Mouse (Mus musculus) kidney, embryonic 16.5 days (tissue): ENCODE results near the gene Eid2b. TPM values are rescaled to one million over a fixed set of nuclear protein-coding genes. Genes with fewer than 3 reads are reported as not detected.
"Not testable (repeated sequence)": the region's sequence is repeated elsewhere in the genome, so short reads cannot be mapped to it uniquely, and the experiment has no call there.

ENCODE experiments used
- ATAC-seq: fragments of 200-750 bp; cut with Nextera tagmentation; 2 replicates; pipeline ENCODE4 v1.8.0; 2017; ENCODE audit warnings: moderate TSS enrichment; ENCODE audit not compliant: low FRiP score, low TSS enrichment
- H3K27ac ChIP-seq: fragments of 300-500 bp; sonication (generic); 2 replicates; pipeline ENCODE4 v1.5.1; 2014; ENCODE audit warnings: low read length
- H3K27me3 ChIP-seq: fragments of 300-500 bp; sonication (generic); 2 replicates; pipeline ENCODE4 v1.6.1; 2014; ENCODE audit warnings: low read length, control low read depth, mixed read lengths; ENCODE audit not compliant: insufficient read depth
- H3K36me3 ChIP-seq: fragments of 300-500 bp; sonication (generic); 2 replicates; pipeline ENCODE4 v1.6.1; 2014; ENCODE audit warnings: low read length, control low read depth, mixed read lengths; ENCODE audit not compliant: insufficient read depth
- H3K4me1 ChIP-seq: fragments of 300-500 bp; sonication (generic); 2 replicates; pipeline ENCODE4 v1.6.1; 2014; ENCODE audit warnings: low read length, control low read depth, mixed read lengths; ENCODE audit not compliant: insufficient read depth
- H3K4me2 ChIP-seq: fragments of 300-500 bp; sonication (generic); replicated peaks from 2 replicates; pipeline ENCODE4 v1.6.1; 2014; ENCODE audit warnings: low read depth, low read length
- H3K4me3 ChIP-seq: fragments of 300-500 bp; sonication (generic); 2 replicates; pipeline ENCODE4 v1.5.1; 2014; ENCODE audit warnings: mild to moderate bottlenecking, low read length
- H3K9ac ChIP-seq: fragments of 300-500 bp; sonication (generic); replicated peaks from 2 replicates; pipeline ENCODE4 v1.6.1; 2014; ENCODE audit warnings: low read length
- H3K9me3 ChIP-seq: fragments of 300-500 bp; sonication (generic); 2 replicates; pipeline ENCODE4 v1.6.1; 2016; ENCODE audit warnings: low read length, control low read depth
- WGBS: fragments of 180-500 bp; shearing (Covaris S2); extraction: QIAGEN DNeasy Blood & Tissue Kit; methylation state at CpG from one replicate; pipeline ENCODE4 v1.1.7; 2014; 5-methylcytosine and 5-hydroxymethylcytosine counted together
- polyA plus RNA-seq: library from polyadenylated mRNA; unstranded; fragments of >200 nt; fragmentation: Nextera tagmentation; extraction: Ambion mirVana; gene quantifications from 2 replicates; pipeline ENCODE4 v1.2.1, GENCODE M21; 2015

The Eid2b gene
- polyA plus RNA-seq = 9.2 and 9.9 TPM in 2 replicates

GRCm38 (mm10) chr7:28277615-28278278, at the start of gene Eid2b:
Gene Eid2b, plus strand, starts transcription at chr7:28277739.
- Histone ChIP-seq H3K27ac (peak within 1 kb of the TSS; percentile 48; the same call in 1 of the 2 replicates), H3K4me3 (peak within 1 kb of the TSS; percentile 59), H3K9ac (peak within 1 kb of the TSS; percentile 81), H3K27me3 (no peaks in the 10 kb centered on the region), H3K4me1 (peaks cover 8% of the 10 kb centered on the region; the same call in 1 of the 2 replicates), H3K36me3 (peaks cover 3% of the 10 kb centered on the region; the same call in 1 of the 2 replicates), H3K4me2 (peak within 1 kb of the TSS; percentile 64), H3K9me3 (no peaks in the 10 kb centered on the region)
- 2% methylated on average over 68 of the region's 68 CpGs for WGBS
- ATAC-seq = peak; percentile 78

DNA sequence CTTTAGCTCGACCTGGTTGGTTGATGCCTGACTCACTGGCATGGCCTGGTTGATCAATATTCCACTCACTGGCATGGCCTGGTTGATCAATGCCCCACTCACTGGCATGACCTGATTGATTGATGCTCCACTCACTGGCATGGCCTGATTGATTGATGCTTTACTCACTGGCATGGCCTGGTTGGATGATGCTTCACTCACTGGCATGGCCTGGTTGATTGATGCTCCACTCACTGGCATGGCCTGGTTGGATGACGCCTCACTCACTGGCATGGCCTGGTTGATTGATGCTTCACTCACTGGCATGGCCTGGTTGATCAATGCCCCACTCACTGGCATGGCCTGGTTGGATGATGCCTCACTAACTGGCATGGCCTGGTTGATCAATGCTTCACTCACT, 33.6 kb upstream of the Eid2b start:
- H3K27ac ChIP-seq, ATAC-seq, H3K9ac ChIP-seq, H3K4me2 ChIP-seq, H3K27me3 ChIP-seq, H3K4me1 ChIP-seq, H3K9me3 ChIP-seq, H3K4me3 ChIP-seq, H3K36me3 ChIP-seq: not testable (repeated sequence)
- 80% methylated on average over 2 of the region's 2 CpGs for WGBS

DNA sequence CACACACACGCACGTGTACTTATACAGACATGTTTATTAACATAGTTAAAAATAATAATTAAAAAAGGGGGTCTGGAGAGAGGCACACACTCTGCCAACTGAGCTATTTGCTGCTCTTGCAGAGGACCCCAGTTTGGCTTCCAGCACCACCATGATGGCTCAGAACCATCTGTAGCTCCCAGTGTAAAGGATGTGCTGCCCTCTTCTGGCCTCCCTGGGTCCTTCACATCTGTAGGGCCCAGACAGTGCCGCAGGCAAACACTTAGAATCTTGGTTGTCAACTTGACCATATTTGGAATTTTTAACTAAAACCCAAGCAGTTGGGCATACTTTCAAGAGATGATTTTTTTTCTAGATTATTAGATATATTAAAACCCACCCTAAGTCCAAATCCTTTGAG, 28.6 kb upstream of the Eid2b start:
- no peaks in the 10 kb centered on the region for H3K27me3 ChIP-seq
- H3K9me3 ChIP-seq = no peaks in the 10 kb centered on the region
- no peak for ATAC-seq
- H3K36me3 ChIP-seq = no peaks in the 10 kb centered on the region
- no peak overlapping the region for H3K9ac ChIP-seq
- 92% methylated on average over 3 of the region's 3 CpGs for WGBS
- no peak overlapping the region for H3K27ac ChIP-seq
- no peaks in the 10 kb centered on the region for H3K4me1 ChIP-seq
- H3K4me3 ChIP-seq = no peak overlapping the region
- no peak overlapping the region for H3K4me2 ChIP-seq

DNA sequence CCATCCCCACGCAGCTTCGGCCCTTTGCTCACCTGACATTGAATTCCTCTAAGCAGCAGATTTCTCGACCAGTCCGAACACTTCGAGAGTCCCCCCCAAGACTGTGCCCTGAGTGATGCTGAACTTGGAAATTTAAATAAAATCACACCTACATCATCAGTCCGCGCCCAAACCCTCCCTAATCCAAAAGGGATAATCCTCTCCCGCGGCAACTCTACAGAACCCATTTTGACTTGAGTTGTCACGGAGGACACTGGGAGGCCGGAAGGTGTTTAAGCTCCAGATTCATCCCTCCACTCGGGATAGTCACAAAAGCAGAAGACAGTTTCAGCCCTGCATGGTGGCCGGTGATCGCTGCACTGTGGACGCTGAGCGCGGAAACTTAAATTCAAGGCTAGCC, 25.6 kb upstream of the Eid2b start:
- H3K4me2 ChIP-seq = no peak overlapping the region
- no peak overlapping the region for H3K4me3 ChIP-seq
- H3K27ac ChIP-seq = no peak overlapping the region
- 0 out of 2 replicates have a peak, but pooled peaks cover 6% of the 10 kb centered on the region for H3K9me3 ChIP-seq
- 92% methylated on average over 17 of the region's 17 CpGs for WGBS
- no peaks in the 10 kb centered on the region for H3K27me3 ChIP-seq
- H3K9ac ChIP-seq = no peak overlapping the region
- no peak for ATAC-seq
- H3K36me3 ChIP-seq = no peaks in the 10 kb centered on the region
- H3K4me1 ChIP-seq = no peaks in the 10 kb centered on the region

DNA sequence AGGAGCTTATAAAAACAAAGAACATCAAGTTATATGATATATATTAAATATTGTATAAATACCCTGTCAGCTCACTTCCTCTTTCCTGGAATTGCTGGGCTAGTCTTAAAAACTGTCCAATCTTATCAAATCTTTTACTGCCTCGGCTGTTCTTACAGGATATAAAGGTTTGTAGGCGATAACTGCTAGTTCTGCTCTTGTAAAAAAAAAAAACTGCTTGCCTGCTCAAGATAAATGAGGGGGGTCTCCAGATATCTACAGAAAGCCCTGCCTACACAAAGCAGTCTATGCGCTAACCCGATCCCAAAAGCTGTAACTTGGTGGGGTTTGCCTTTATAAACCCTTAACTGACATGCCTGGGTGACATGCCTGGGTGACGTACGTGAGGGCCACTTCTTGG, 22.9 kb upstream of the Eid2b start:
- ATAC-seq = no peak

GRCm38 (mm10) chr7:28255476-28255875, 22.1 kb upstream of the Eid2b start:
- H3K27ac ChIP-seq = no peak overlapping the region
- H3K9me3 ChIP-seq = 0 out of 2 replicates have a peak, but pooled peaks cover 6% of the 10 kb centered on the region
- no peaks in the 10 kb centered on the region for H3K4me1 ChIP-seq
- no peak overlapping the region for H3K9ac ChIP-seq
- ATAC-seq = no peak
- no peak overlapping the region for H3K4me3 ChIP-seq
- H3K4me2 ChIP-seq = no peak overlapping the region
- H3K36me3 ChIP-seq = no peaks in the 10 kb centered on the region
- 82% methylated on average over 6 of the region's 6 CpGs for WGBS
- no peaks in the 10 kb centered on the region for H3K27me3 ChIP-seq

More for the DNA sequence above, 22.9 kb upstream of the Eid2b start:
- H3K4me3 ChIP-seq = no peak overlapping the region
- no peaks in the 10 kb centered on the region for H3K36me3 ChIP-seq
- no peaks in the 10 kb centered on the region for H3K4me1 ChIP-seq
- H3K27ac ChIP-seq = no peak overlapping the region
- no peak overlapping the region for H3K9ac ChIP-seq
- 80% methylated on average over 6 of the region's 6 CpGs for WGBS
- no peak overlapping the region for H3K4me2 ChIP-seq
- H3K27me3 ChIP-seq = no peaks in the 10 kb centered on the region
- H3K9me3 ChIP-seq = 0 out of 2 replicates have a peak, but pooled peaks cover 6% of the 10 kb centered on the region

DNA sequence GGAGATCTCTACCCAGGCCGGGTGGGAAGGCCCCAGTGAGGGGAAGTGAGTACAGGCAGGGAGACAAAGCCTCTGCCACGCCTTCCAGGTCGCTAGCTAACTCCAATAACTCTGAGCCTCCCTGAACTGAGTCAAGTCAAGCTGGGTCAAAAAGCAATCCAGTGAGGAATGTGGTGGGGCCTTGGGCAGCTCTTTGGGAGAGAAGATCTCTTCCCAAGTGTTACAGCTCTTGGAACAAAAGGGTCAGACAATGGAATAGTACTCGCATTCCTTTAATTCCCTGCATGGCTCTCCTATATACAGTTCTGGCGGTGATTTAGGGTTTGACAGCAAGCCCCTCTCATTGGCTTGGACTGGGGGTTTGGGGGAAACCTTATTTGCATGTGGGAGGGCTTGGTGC, 14.7 kb upstream of the Eid2b start:
- Histone ChIP-seq H3K27ac (no peak overlapping the region), H3K9ac (no peak overlapping the region), H3K4me3 (no peak overlapping the region), H3K4me2 (no peak overlapping the region), H3K27me3 (no peaks in the 10 kb centered on the region), H3K9me3 (no peaks in the 10 kb centered on the region), H3K36me3 (no peaks in the 10 kb centered on the region), H3K4me1 (no peaks in the 10 kb centered on the region)
- WGBS = 40% methylated on average over 5 of the region's 5 CpGs
- no peak for ATAC-seq

DNA sequence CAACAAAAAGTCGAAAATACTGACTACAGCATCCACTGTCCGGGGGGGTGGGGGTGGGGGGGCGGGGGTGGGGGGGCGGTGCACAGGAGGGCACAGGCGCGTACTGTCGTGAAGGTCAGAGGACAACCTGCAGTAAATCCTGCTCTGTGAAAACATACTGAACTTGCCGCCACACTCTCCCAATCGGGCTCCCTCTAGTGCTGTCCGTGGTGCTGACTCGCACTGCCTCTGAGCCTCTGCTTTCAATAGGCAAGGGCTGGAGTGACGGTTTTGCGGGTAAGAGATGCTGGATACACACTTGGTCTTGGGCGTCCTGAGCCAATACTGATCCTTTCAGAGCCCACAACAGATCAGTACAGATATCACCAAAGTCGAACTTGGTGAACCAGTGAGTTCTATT, 13.8 kb upstream of the Eid2b start:
- no peak overlapping the region for H3K27ac ChIP-seq
- H3K9me3 ChIP-seq = no peaks in the 10 kb centered on the region
- no peaks in the 10 kb centered on the region for H3K36me3 ChIP-seq
- ATAC-seq = 0 out of 2 replicates have a peak, but pooled peaks have one; percentile 39
- H3K4me3 ChIP-seq = no peak overlapping the region
- H3K27me3 ChIP-seq = no peaks in the 10 kb centered on the region
- H3K9ac ChIP-seq = no peak overlapping the region
- peaks cover 3% of the 10 kb centered on the region; the same call in 1 of the 2 replicates for H3K4me1 ChIP-seq
- WGBS = 3% methylated on average over 15 of the region's 15 CpGs
- H3K4me2 ChIP-seq = no peak overlapping the region

GRCm38 (mm10) chr7:28265391-28265790, 12.1 kb upstream of the Eid2b start:
- Histone ChIP-seq H3K27ac (no peak overlapping the region), H3K9ac (no peak overlapping the region), H3K36me3 (peaks cover 7% of the 10 kb centered on the region; the same call in 1 of the 2 replicates), H3K4me2 (no peak overlapping the region), H3K9me3 (no peaks in the 10 kb centered on the region), H3K4me1 (peaks cover 9% of the 10 kb centered on the region; the same call in 1 of the 2 replicates), H3K4me3 (no peak overlapping the region), H3K27me3 (no peaks in the 10 kb centered on the region)
- 87% methylated on average over 13 of the region's 13 CpGs for WGBS
- no peak for ATAC-seq
